ENCODE assay signal across 22 mouse cellular contexts in genomic region chr13:30044790-30045189, GRCm38 (mm10).
"Had no signal": no experiment of that assay in that cellular context is flagged by ENCODE, and none has a peak within 500 bp of the region (broad histone marks: within the 10 kb centered on the region; RNA-seq: fewer than 3 reads in every experiment).

No protein-coding gene starts in this region.

- H3K4me1 ChIP-seq: embryonic facial prominence, embryonic 10.5 days; embryonic facial prominence, embryonic 12.5 days; embryonic facial prominence, embryonic 13.5 days; embryonic facial prominence, embryonic 15.5 days; forebrain, embryonic 10.5 days; forebrain, embryonic 12.5 days; forebrain, embryonic 13.5 days; forebrain, embryonic 15.5 days had no signal

- H3K27me3 ChIP-seq: embryonic facial prominence, embryonic 12.5 days; embryonic facial prominence, embryonic 13.5 days; embryonic facial prominence, embryonic 15.5 days; forebrain, embryonic 12.5 days; forebrain, embryonic 13.5 days; forebrain, embryonic 15.5 days had no signal

- DNase-seq: cerebellum, postnatal 10 days; embryo, embryonic 11 days; forebrain, postnatal 0 days; gastrocnemius, adult 2 months; gastrocnemius, postnatal 10 days; gastrocnemius, postnatal 14 days; gastrocnemius, postnatal 25 days; gastrocnemius, postnatal 36 days; heart, adult 18-20 months; heart, adult 2 months had no signal

- H3K4me2 ChIP-seq: embryonic facial prominence, embryonic 12.5 days; embryonic facial prominence, embryonic 13.5 days; embryonic facial prominence, embryonic 15.5 days; forebrain, embryonic 12.5 days; forebrain, embryonic 13.5 days; forebrain, embryonic 15.5 days had no signal

- H3K4me3 ChIP-seq: embryonic facial prominence, embryonic 10.5 days; embryonic facial prominence, embryonic 12.5 days; embryonic facial prominence, embryonic 13.5 days; embryonic facial prominence, embryonic 15.5 days; erythroblast, embryonic 14.5 days; forebrain, embryonic 10.5 days; forebrain, embryonic 12.5 days; forebrain, embryonic 13.5 days; forebrain, embryonic 15.5 days; gastrocnemius, adult 2 months; heart, adult 2 months; heart, embryonic 10.5 days had no signal

- H3K9ac ChIP-seq: embryonic facial prominence, embryonic 12.5 days; embryonic facial prominence, embryonic 13.5 days; embryonic facial prominence, embryonic 15.5 days; forebrain, embryonic 12.5 days; forebrain, embryonic 13.5 days; forebrain, embryonic 15.5 days; forebrain, postnatal 0 days had no signal

- H3K9me3 ChIP-seq: embryonic facial prominence, embryonic 10.5 days; embryonic facial prominence, embryonic 12.5 days; embryonic facial prominence, embryonic 13.5 days; embryonic facial prominence, embryonic 15.5 days; forebrain, embryonic 10.5 days; forebrain, embryonic 12.5 days; forebrain, embryonic 13.5 days; forebrain, embryonic 15.5 days; heart, embryonic 10.5 days had no signal

- H3K36me3 ChIP-seq: embryonic facial prominence, embryonic 10.5 days; embryonic facial prominence, embryonic 12.5 days; embryonic facial prominence, embryonic 13.5 days; embryonic facial prominence, embryonic 15.5 days; forebrain, embryonic 10.5 days; forebrain, embryonic 12.5 days; forebrain, embryonic 15.5 days; heart, embryonic 10.5 days had no signal

- H3K27ac ChIP-seq: embryonic facial prominence, embryonic 10.5 days; embryonic facial prominence, embryonic 12.5 days; embryonic facial prominence, embryonic 13.5 days; embryonic facial prominence, embryonic 15.5 days; forebrain, embryonic 10.5 days; forebrain, embryonic 12.5 days; forebrain, embryonic 13.5 days; forebrain, embryonic 15.5 days; gastrocnemius, adult 2 months; heart, adult 2 months; heart, embryonic 10.5 days had no signal

- ATAC-seq: forebrain, embryonic 13.5 days; forebrain, embryonic 14.5 days; forebrain, embryonic 15.5 days; forebrain, embryonic 16.5 days; forebrain, postnatal 0 days had no signal
